8 mouse cellular contexts compared by ENCODE assay signal in the genomic region with DNA sequence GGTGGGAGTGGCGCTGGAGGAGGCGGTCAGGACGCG. TPM values are rescaled to one million over a fixed set of nuclear protein-coding genes. Genes with fewer than 3 reads are reported as not detected.
A peak's percentile ranks its signal among the peaks of the same experiment; 100 is the strongest.
DNase-seq lines count a peak whose midpoint lies in the region; ATAC-seq and TF ChIP-seq lines count a peak whose summit lies in the region.

Gene Adora2a (plus strand): TSS at position 6 of the 36 bp plus-strand sequence.

- H3K4me2 ChIP-seq in kidney, embryonic 16.5 days (replicated peaks; ENCODE audit: low read depth, low read length), result peak within 1 kb of the TSS; percentile 75
- H3K4me2 ChIP-seq in hindbrain, embryonic 12.5 days (replicated peaks), result peak within 1 kb of the TSS; percentile 58
- peak within 1 kb of the TSS; percentile 50 for H3K4me2 ChIP-seq in midbrain, embryonic 12.5 days (replicated peaks)

- peak within 1 kb of the TSS; percentile 72 for H3K9ac ChIP-seq in kidney, embryonic 16.5 days (replicated peaks; ENCODE audit: low read length)
- H3K9ac ChIP-seq in hindbrain, embryonic 12.5 days, result peak within 1 kb of the TSS; percentile 46
- peak within 1 kb of the TSS; percentile 52 for H3K9ac ChIP-seq in midbrain, embryonic 12.5 days (replicated peaks)

- peaks cover 31% of the 10 kb centered on the region for H3K4me1 ChIP-seq in kidney, embryonic 16.5 days (ENCODE audit: insufficient read depth, low read length)
- H3K4me1 ChIP-seq in cortical plate, adult 2 months (ENCODE audit: control insufficient read depth, insufficient read depth, low read length), result no peaks in the 10 kb centered on the region
- 0 out of 2 replicates have a peak, but pooled peaks cover 9% of the 10 kb centered on the region for H3K4me1 ChIP-seq in hindbrain, embryonic 12.5 days
- H3K4me1 ChIP-seq in midbrain, embryonic 12.5 days, result peaks cover 14% of the 10 kb centered on the region

- no peaks in the 10 kb centered on the region for H3K9me3 ChIP-seq in kidney, embryonic 16.5 days (ENCODE audit: low read length)
- H3K9me3 ChIP-seq in hindbrain, embryonic 12.5 days (replicated peaks), result no peaks in the 10 kb centered on the region
- no peaks in the 10 kb centered on the region for H3K9me3 ChIP-seq in midbrain, embryonic 12.5 days

- peak within 1 kb of the TSS; percentile 49 for H3K27ac ChIP-seq in kidney, embryonic 16.5 days (ENCODE audit: low read length)
- H3K27ac ChIP-seq in cortical plate, adult 2 months (ENCODE audit: insufficient read depth, low read length), result no peak within 1 kb of the TSS; the same call in 1 of the 2 replicates
- 0 out of 2 replicates have a peak within 1 kb of the TSS, but pooled peaks have one; percentile 3 for H3K27ac ChIP-seq in hindbrain, embryonic 12.5 days
- H3K27ac ChIP-seq in midbrain, embryonic 12.5 days (replicated peaks), result no peak within 1 kb of the TSS

- H3K36me3 ChIP-seq in kidney, embryonic 16.5 days (ENCODE audit: insufficient read depth, low read length), result peaks cover 2% of the 10 kb centered on the region
- peaks cover 10% of the 10 kb centered on the region; the same call in 1 of the 2 replicates for H3K36me3 ChIP-seq in hindbrain, embryonic 12.5 days
- peaks cover 8% of the 10 kb centered on the region; the same call in 1 of the 2 replicates for H3K36me3 ChIP-seq in midbrain, embryonic 12.5 days

- WGBS in kidney, embryonic 16.5 days, result 0% methylated on average over 4 of the region's 4 CpGs
- WGBS in hindbrain, embryonic 12.5 days, result 0% methylated on average over 4 of the region's 4 CpGs
- WGBS in midbrain, embryonic 12.5 days, result 4% methylated on average over 4 of the region's 4 CpGs

- DNase-seq in kidney, adult 9 months, result no peak
- no peak for DNase-seq in spleen, postnatal 36 days (ENCODE audit: low spot score in 2 of 2)
- no peak for DNase-seq in embryo, embryonic 10.5 days (ENCODE audit: low spot score)
- no peak for DNase-seq in gastrocnemius, postnatal 4 days (ENCODE audit: low spot score in 2 of 2)

- ATAC-seq in kidney, embryonic 16.5 days (ENCODE audit: low FRiP score, low TSS enrichment), result no peak
- ATAC-seq in hindbrain, embryonic 12.5 days (ENCODE audit: low FRiP score), result no peak
- ATAC-seq in midbrain, embryonic 12.5 days (ENCODE audit: low FRiP score, low read depth), result no peak

- peaks cover 14% of the 10 kb centered on the region for H3K27me3 ChIP-seq in kidney, embryonic 16.5 days (ENCODE audit: insufficient read depth, low read length)
- H3K27me3 ChIP-seq in hindbrain, embryonic 12.5 days, result peaks cover 48% of the 10 kb centered on the region
- peaks cover 43% of the 10 kb centered on the region for H3K27me3 ChIP-seq in midbrain, embryonic 12.5 days

- TF ChIP-seq POLR2A in cortical plate, adult 2 months (IDR thresholded peaks at IDR 0.05; ENCODE audit: extremely low read depth, insufficient read depth, low read length), result no peak

- peak within 1 kb of the TSS; percentile 60 for H3K4me3 ChIP-seq in kidney, embryonic 16.5 days (ENCODE audit: low read length)
- peak within 1 kb of the TSS; percentile 13 for H3K4me3 ChIP-seq in cortical plate, adult 2 months (ENCODE audit: insufficient read depth, low read length)
- H3K4me3 ChIP-seq in hindbrain, embryonic 12.5 days, result peak within 1 kb of the TSS; percentile 37
- H3K4me3 ChIP-seq in midbrain, embryonic 12.5 days, result peak within 1 kb of the TSS; percentile 42

- TF ChIP-seq CTCF in cortical plate, adult 2 months (IDR thresholded peaks at IDR 0.05; ENCODE audit: extremely low read depth, insufficient read depth, low read length), result no peak

RNA-seq across cellular contexts. Expression of gene Adora2a, which starts in this region (rescaled TPM):
- polyA plus RNA-seq in kidney, embryonic 16.5 days (2015; fragmentation: Nextera tagmentation; extraction: Ambion mirVana), result 6.4 and 6.5 TPM in 2 replicates
- 2.8 and 37.2 TPM in 2 replicates for polyA plus RNA-seq in cortical plate, adult 2 months (2012; rRNA removed)
- polyA plus RNA-seq in hindbrain, embryonic 12.5 days (2016; fragmentation: Nextera tagmentation; extraction: Ambion mirVana), result 2.5 and 3.0 TPM in 2 replicates
- polyA plus RNA-seq in midbrain, embryonic 12.5 days (2016; fragmentation: Nextera tagmentation; extraction: Ambion mirVana), result 1.7 and 2.7 TPM in 2 replicates
- 1 to 10 TPM; 4.4 to 5.5 TPM for total RNA-seq in gastrocnemius, postnatal 4 days (2021)

Comparison
In these comparisons a context has a peak if more than half of its experiments do, and no peak if none do; other contexts are left out.
1. H3K27ac ChIP-seq: peak in kidney, embryonic 16.5 days (single experiment) and hindbrain, embryonic 12.5 days (single experiment); none in cortical plate, adult 2 months (single experiment) and midbrain, embryonic 12.5 days (single experiment).
2. Peak in every context shown above with its lines, with median percentiles within 50 percentile points of each other: H3K4me2 ChIP-seq, H3K4me3 ChIP-seq and H3K9ac ChIP-seq.